In genomic region chr9:42597525-42597924, GRCm38 (mm10) we compare ENCODE assay signal across 26 mouse cellular contexts.
A peak's percentile ranks its signal among the peaks of the same experiment; 100 is the strongest.
DNase-seq lines count a peak whose midpoint lies in the region; ATAC-seq and TF ChIP-seq lines count a peak whose summit lies in the region.
"Had no signal": no experiment of that assay in that cellular context is flagged by ENCODE, and none has a peak within 500 bp of the region (broad histone marks: within the 10 kb centered on the region; RNA-seq: fewer than 3 reads in every experiment).

No protein-coding gene starts in this region.

- no peak for TF ChIP-seq CTCF in brain, embryonic 14.5 days (IDR thresholded peaks at IDR 0.05; ENCODE audit: borderline replicate concordance, extremely low read depth, insufficient read depth, insufficient read length)

- no peak overlapping the region for H3K4me3 ChIP-seq in forebrain, embryonic 13.5 days
- no peak overlapping the region for H3K4me3 ChIP-seq in forebrain, embryonic 11.5 days (ENCODE audit: low read depth, low read length)
- no peak overlapping the region for H3K4me3 ChIP-seq in forebrain, embryonic 15.5 days
- H3K4me3 ChIP-seq: embryonic facial prominence, embryonic 12.5 days; embryonic facial prominence, embryonic 15.5 days; heart, adult 2 months; heart, embryonic 10.5 days; heart, embryonic 13.5 days; hindbrain, embryonic 12.5 days; hindbrain, embryonic 15.5 days had no signal

- WGBS in forebrain, embryonic 13.5 days: 72% methylated on average over 9 of the region's 9 CpGs
- WGBS in forebrain, embryonic 11.5 days: 83% methylated on average over 9 of the region's 9 CpGs
- WGBS in forebrain, embryonic 15.5 days: 67% methylated on average over 9 of the region's 9 CpGs

- H3K4me1 ChIP-seq in forebrain, embryonic 13.5 days: peaks cover 14% of the 10 kb centered on the region
- 0 out of 2 replicates have a peak, but pooled peaks cover 2% of the 10 kb centered on the region for H3K4me1 ChIP-seq in forebrain, embryonic 11.5 days (replicated peaks; ENCODE audit: control insufficient read depth, insufficient read depth, low read length)
- H3K4me1 ChIP-seq in forebrain, embryonic 15.5 days: no peaks in the 10 kb centered on the region; the same call in 1 of the 2 replicates
- H3K4me1 ChIP-seq: embryonic facial prominence, embryonic 12.5 days; embryonic facial prominence, embryonic 15.5 days; heart, embryonic 10.5 days; heart, embryonic 13.5 days had no signal

- intact Hi-C loops in gastrocnemius, postnatal 14 days (cut with DNase I; ENCODE audit: low total_unique reads): no loop called here

- no peaks in the 10 kb centered on the region for H3K36me3 ChIP-seq in forebrain, embryonic 13.5 days (ENCODE audit: poor library complexity, severe bottlenecking)
- no peaks in the 10 kb centered on the region for H3K36me3 ChIP-seq in forebrain, embryonic 11.5 days (ENCODE audit: control insufficient read depth, insufficient read depth, low read length)
- H3K36me3 ChIP-seq in forebrain, embryonic 15.5 days: no peaks in the 10 kb centered on the region
- H3K36me3 ChIP-seq: embryonic facial prominence, embryonic 12.5 days; embryonic facial prominence, embryonic 15.5 days; G1E; heart, embryonic 10.5 days; heart, embryonic 13.5 days; hindbrain, embryonic 12.5 days; hindbrain, embryonic 15.5 days had no signal

- no peak for TF ChIP-seq POLR2A in brain, embryonic 14.5 days (IDR thresholded peaks at IDR 0.05; ENCODE audit: borderline replicate concordance, extremely low read depth, insufficient read depth, insufficient read length, poor library complexity, severe bottlenecking)

- 0 out of 2 replicates have a peak overlapping the region, but pooled peaks have one; percentile 32 for H3K27ac ChIP-seq in forebrain, embryonic 13.5 days
- H3K27ac ChIP-seq in forebrain, embryonic 11.5 days (ENCODE audit: low read depth, low read length): no peak overlapping the region
- H3K27ac ChIP-seq in forebrain, embryonic 15.5 days (replicated peaks): peak overlapping the region; percentile 44
- H3K27ac ChIP-seq: embryonic facial prominence, embryonic 12.5 days; embryonic facial prominence, embryonic 15.5 days; heart, adult 2 months; heart, embryonic 10.5 days; heart, embryonic 13.5 days; hindbrain, embryonic 12.5 days; hindbrain, embryonic 15.5 days had no signal

- 0 out of 2 replicates have a peak, but pooled peaks have one; percentile 48 for ATAC-seq in forebrain, embryonic 13.5 days
- no peak for ATAC-seq in forebrain, embryonic 11.5 days (replicated peaks; ENCODE audit: low FRiP score)
- peak; percentile 72; the same call in 1 of the 2 replicates for ATAC-seq in forebrain, embryonic 15.5 days (replicated peaks)
- ATAC-seq: intestine, postnatal 0 days; Patski had no signal

- no peaks in the 10 kb centered on the region for H3K9me3 ChIP-seq in forebrain, embryonic 13.5 days (replicated peaks)
- no peaks in the 10 kb centered on the region for H3K9me3 ChIP-seq in forebrain, embryonic 11.5 days (ENCODE audit: control insufficient read depth, low read length)
- no peaks in the 10 kb centered on the region for H3K9me3 ChIP-seq in forebrain, embryonic 15.5 days
- H3K9me3 ChIP-seq: embryonic facial prominence, embryonic 12.5 days; embryonic facial prominence, embryonic 15.5 days; G1E; heart, embryonic 10.5 days; heart, embryonic 13.5 days; hindbrain, embryonic 12.5 days; hindbrain, embryonic 15.5 days had no signal

- H3K4me2 ChIP-seq in forebrain, embryonic 13.5 days: no peak overlapping the region
- H3K4me2 ChIP-seq in forebrain, embryonic 11.5 days (ENCODE audit: low read depth, low read length, severe bottlenecking): no peak overlapping the region
- no peak overlapping the region for H3K4me2 ChIP-seq in forebrain, embryonic 15.5 days (replicated peaks)
- H3K4me2 ChIP-seq: embryonic facial prominence, embryonic 12.5 days; embryonic facial prominence, embryonic 15.5 days; heart, embryonic 13.5 days; hindbrain, embryonic 12.5 days; hindbrain, embryonic 15.5 days had no signal

- no peak overlapping the region for H3K9ac ChIP-seq in forebrain, embryonic 13.5 days
- H3K9ac ChIP-seq in forebrain, embryonic 11.5 days (ENCODE audit: low read length): no peak overlapping the region
- no peak overlapping the region for H3K9ac ChIP-seq in forebrain, embryonic 15.5 days (replicated peaks)
- H3K9ac ChIP-seq: embryonic facial prominence, embryonic 12.5 days; embryonic facial prominence, embryonic 15.5 days; heart, embryonic 13.5 days; hindbrain, embryonic 12.5 days; hindbrain, embryonic 15.5 days had no signal

- no peak for DNase-seq in forebrain, embryonic 11.5 days (ENCODE audit: low spot score)
- DNase-seq in brain, embryonic 14.5 days (ENCODE audit: low read depth): peak; percentile 77
- peak; percentile 19 for DNase-seq in telencephalon, adult 2 months (ENCODE audit: low read depth, low spot score)
- DNase-seq in gastrocnemius, postnatal 14 days: no peak
- DNase-seq in heart, postnatal 4 days: no peak
- DNase-seq: adrenal gland, postnatal 10 days; adrenal gland, postnatal 36 days; B cell, adult 2 months; cerebellum, adult 11 months; cerebellum, adult 2 months; cerebellum, adult 9-11 months; cerebellum, postnatal 25 days; gastrocnemius, postnatal 36 days; heart, adult 2 months; heart, postnatal 14 days had no signal

- no peaks in the 10 kb centered on the region for H3K27me3 ChIP-seq in forebrain, embryonic 13.5 days
- no peaks in the 10 kb centered on the region for H3K27me3 ChIP-seq in forebrain, embryonic 11.5 days (ENCODE audit: control insufficient read depth, insufficient read depth, low read length)
- H3K27me3 ChIP-seq in forebrain, embryonic 15.5 days: no peaks in the 10 kb centered on the region
- H3K27me3 ChIP-seq: embryonic facial prominence, embryonic 12.5 days; embryonic facial prominence, embryonic 15.5 days; hindbrain, embryonic 12.5 days; hindbrain, embryonic 15.5 days had no signal

Comparison
In these comparisons a context has a peak if more than half of its experiments do, and no peak if none do; other contexts are left out.
1. DNase-seq: peak in brain, embryonic 14.5 days (single experiment) and telencephalon, adult 2 months (single experiment); none in forebrain, embryonic 11.5 days (single experiment), gastrocnemius, postnatal 14 days (single experiment) and heart, postnatal 4 days (single experiment).